Mouse (Mus musculus) embryonic facial prominence, embryonic 15.5 days (tissue): ENCODE data around the gene Ccs. TPM values are rescaled to one million over a fixed set of nuclear protein-coding genes. Genes with fewer than 3 reads are reported as not detected.

Experiments
- ATAC-seq: fragments of 200-750 bp; cut with Nextera tagmentation; 2 replicates; pipeline ENCODE4 v1.8.0; 2017; ENCODE audit warnings: low read depth, moderate TSS enrichment; ENCODE audit not compliant: insufficient number of reproducible peaks, low FRiP score, low TSS enrichment
- H3K27ac ChIP-seq: fragments of 300-500 bp; sonication (generic); replicated peaks from 2 replicates; pipeline ENCODE4 v1.5.1; 2015; ENCODE audit warnings: mild to moderate bottlenecking, inconsistent platforms
- H3K27me3 ChIP-seq: fragments of 300-500 bp; sonication (generic); 2 replicates; pipeline ENCODE4 v1.6.1; 2015; ENCODE audit warnings: inconsistent platforms
- H3K36me3 ChIP-seq: fragments of 300-500 bp; sonication (generic); 2 replicates; pipeline ENCODE4 v1.6.1; 2015; ENCODE audit warnings: mild to moderate bottlenecking, inconsistent platforms
- H3K4me1 ChIP-seq: fragments of 300-500 bp; sonication (generic); 2 replicates; pipeline ENCODE4 v1.6.1; 2015; ENCODE audit warnings: inconsistent platforms
- H3K4me2 ChIP-seq: fragments of 300-500 bp; sonication (generic); replicated peaks from 2 replicates; pipeline ENCODE4 v1.6.1; 2015; ENCODE audit warnings: mild to moderate bottlenecking, inconsistent platforms
- H3K4me3 ChIP-seq: fragments of 300-500 bp; sonication (generic); replicated peaks from 2 replicates; pipeline ENCODE4 v1.5.1; 2015; ENCODE audit warnings: mild to moderate bottlenecking, inconsistent platforms
- H3K9ac ChIP-seq: fragments of 300-500 bp; sonication (generic); 2 replicates; pipeline ENCODE4 v1.6.1; 2015; ENCODE audit warnings: inconsistent platforms
- H3K9me3 ChIP-seq: fragments of 300-500 bp; sonication (generic); replicated peaks from 2 replicates; pipeline ENCODE4 v1.6.1; 2016; ENCODE audit warnings: inconsistent platforms
- WGBS: fragments of 180-500 bp; shearing (Covaris S2); methylation state at CpG from one replicate; pipeline ENCODE4 v1.1.7; 2015; 5-methylcytosine and 5-hydroxymethylcytosine counted together
- polyA plus RNA-seq: library from polyadenylated mRNA; unstranded; fragments of >200 nt; fragmentation: Nextera tagmentation; extraction: Ambion mirVana; gene quantifications from 2 replicates; pipeline ENCODE4 v1.2.1, GENCODE M21; 2015

Ccs gene
- polyA plus RNA-seq, 1 experiment from 2014 or later = 69.4 TPM

DNA sequence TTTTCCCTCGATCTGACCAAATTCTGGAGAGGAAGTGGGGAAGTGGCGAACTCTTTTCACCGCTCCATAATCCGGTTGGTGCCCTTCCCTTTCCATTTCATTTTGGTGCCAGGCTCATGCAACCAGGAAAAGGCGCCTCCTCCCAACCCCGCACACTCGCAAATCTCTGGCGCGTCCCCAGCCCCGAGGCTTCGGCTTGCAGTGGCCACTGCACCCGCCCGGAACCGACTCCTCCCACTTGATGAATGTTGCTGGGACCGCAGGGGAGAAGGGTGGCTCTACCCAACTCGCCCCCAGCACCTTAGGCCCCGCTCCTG is 28.4 kb downstream of the Ccs start:
- Histone ChIP-seq H3K4me1 (peaks cover 23% of the 10 kb centered on the region), H3K4me3 (peak overlapping the region; percentile 93), H3K4me2 (peak overlapping the region; percentile 64), H3K27ac (peak overlapping the region; percentile 97), H3K9me3 (no peaks in the 10 kb centered on the region), H3K36me3 (no peaks in the 10 kb centered on the region), H3K27me3 (no peaks in the 10 kb centered on the region), H3K9ac (peak overlapping the region; percentile 70)
- no peak for ATAC-seq
- under 1% methylated on average over 17 of the region's 17 CpGs for WGBS

DNA sequence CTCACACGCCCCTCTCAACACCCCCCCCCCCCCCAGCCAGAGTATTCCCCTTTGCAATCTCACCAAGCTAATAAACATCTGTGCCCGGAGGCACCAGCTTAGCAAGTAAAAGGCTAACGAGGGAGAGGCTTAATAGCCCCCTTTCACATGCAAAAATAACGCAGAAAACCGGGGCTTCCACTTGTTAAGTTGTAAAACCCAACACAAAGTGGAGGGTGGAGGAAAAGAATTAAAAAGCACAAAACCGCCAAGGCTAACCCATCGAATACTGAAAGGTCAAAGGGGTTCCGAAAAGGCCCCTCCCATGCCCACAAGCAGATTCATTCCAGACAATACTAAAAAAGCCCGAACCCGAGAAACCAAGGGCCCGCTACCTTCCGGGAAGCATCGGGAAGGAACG is 28.8 kb downstream of the Ccs start:
- Histone ChIP-seq H3K27me3 (no peaks in the 10 kb centered on the region), H3K9ac (peak overlapping the region; percentile 70), H3K9me3 (no peaks in the 10 kb centered on the region), H3K36me3 (no peaks in the 10 kb centered on the region), H3K4me3 (peak overlapping the region; percentile 93), H3K4me2 (peak overlapping the region; percentile 64), H3K27ac (peak overlapping the region; percentile 97), H3K4me1 (peaks cover 23% of the 10 kb centered on the region)
- WGBS = under 1% methylated on average over 14 of the region's 14 CpGs
- no peak for ATAC-seq

DNA sequence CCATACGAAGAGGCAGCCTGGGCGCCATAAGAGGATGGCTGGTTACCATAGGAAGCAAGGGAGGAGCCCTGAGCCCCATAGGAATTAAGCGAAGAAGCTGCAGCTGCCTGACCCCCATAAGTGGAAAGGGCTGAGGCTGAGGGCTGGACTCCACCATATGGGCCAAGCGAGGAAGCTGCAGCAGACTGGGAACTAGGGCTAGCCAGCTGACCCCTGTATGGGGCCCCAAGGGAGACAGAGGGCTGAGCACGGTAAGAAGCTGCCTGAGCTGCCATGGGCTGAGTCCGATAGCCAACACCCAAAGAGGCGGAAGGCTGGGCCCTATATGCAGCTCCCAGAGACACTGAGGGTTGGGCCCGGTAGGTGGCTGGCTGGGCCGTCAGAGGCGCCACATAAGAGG is 35.8 kb downstream of the Ccs start:
- H3K27ac ChIP-seq = no peak overlapping the region
- no peaks in the 10 kb centered on the region for H3K27me3 ChIP-seq
- no peak overlapping the region for H3K9ac ChIP-seq
- peaks cover 10% of the 10 kb centered on the region; the same call in 1 of the 2 replicates for H3K4me1 ChIP-seq
- ATAC-seq = no peak
- H3K36me3 ChIP-seq = peaks cover 56% of the 10 kb centered on the region
- H3K4me2 ChIP-seq = no peak overlapping the region
- WGBS = 80% methylated on average over 10 of the region's 10 CpGs
- no peaks in the 10 kb centered on the region for H3K9me3 ChIP-seq
- no peak overlapping the region for H3K4me3 ChIP-seq

DNA sequence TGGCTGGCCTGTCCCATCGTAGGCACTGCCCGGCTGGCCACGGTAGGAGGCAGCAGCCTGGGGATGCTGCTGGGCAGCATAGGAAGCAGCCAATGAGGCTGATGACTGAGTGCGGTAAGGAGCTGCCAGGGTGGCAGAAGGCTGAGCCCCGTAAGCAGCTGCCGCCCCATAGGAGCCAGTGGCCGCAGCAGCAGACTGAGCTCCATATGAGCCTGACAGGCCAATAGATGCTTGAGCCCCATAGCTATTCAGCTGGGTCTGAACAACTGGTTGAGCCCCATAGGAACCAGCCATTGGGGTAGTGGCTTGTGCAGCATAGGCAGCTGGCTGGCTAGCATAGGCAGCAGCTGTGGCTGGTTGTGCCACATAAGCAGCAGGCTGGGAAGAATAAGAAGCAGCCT is 36.4 kb downstream of the Ccs start:
- no peak overlapping the region for H3K4me3 ChIP-seq
- WGBS = 94% methylated on average over 7 of the region's 7 CpGs
- no peaks in the 10 kb centered on the region for H3K27me3 ChIP-seq
- H3K9ac ChIP-seq = no peak overlapping the region
- no peaks in the 10 kb centered on the region for H3K9me3 ChIP-seq
- H3K4me2 ChIP-seq = no peak overlapping the region
- H3K36me3 ChIP-seq = peaks cover 59% of the 10 kb centered on the region
- H3K4me1 ChIP-seq = peaks cover 4% of the 10 kb centered on the region; the same call in 1 of the 2 replicates
- H3K27ac ChIP-seq = no peak overlapping the region
- ATAC-seq = peak; percentile 20; the same call in 1 of the 2 replicates

DNA sequence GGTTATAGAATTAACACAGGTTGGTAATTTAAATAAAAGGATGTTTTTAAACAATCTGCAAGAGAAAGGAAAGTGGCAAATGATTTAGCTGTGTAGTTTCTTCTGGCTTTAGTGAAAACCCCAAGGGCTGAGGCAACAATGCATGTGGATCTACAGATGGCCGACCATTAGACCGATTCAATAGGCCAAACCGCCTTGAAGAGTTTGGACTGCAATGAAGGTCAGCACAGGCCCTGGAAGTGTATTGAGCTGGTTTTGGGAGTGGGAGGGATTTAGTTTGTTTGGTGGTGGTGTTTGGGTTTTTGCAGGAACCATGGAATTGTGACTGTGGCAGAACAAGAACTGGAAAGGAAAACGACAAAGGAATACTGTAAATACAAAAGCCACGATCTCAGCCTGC is 40.0 kb downstream of the Ccs start:
- 93% methylated on average over 5 of the region's 5 CpGs for WGBS
- Histone ChIP-seq H3K36me3 (peaks cover 70% of the 10 kb centered on the region), H3K27ac (no peak overlapping the region), H3K9ac (no peak overlapping the region), H3K4me2 (no peak overlapping the region), H3K4me3 (no peak overlapping the region), H3K27me3 (no peaks in the 10 kb centered on the region), H3K9me3 (no peaks in the 10 kb centered on the region), H3K4me1 (peaks cover 12% of the 10 kb centered on the region; the same call in 1 of the 2 replicates)
- no peak for ATAC-seq

DNA sequence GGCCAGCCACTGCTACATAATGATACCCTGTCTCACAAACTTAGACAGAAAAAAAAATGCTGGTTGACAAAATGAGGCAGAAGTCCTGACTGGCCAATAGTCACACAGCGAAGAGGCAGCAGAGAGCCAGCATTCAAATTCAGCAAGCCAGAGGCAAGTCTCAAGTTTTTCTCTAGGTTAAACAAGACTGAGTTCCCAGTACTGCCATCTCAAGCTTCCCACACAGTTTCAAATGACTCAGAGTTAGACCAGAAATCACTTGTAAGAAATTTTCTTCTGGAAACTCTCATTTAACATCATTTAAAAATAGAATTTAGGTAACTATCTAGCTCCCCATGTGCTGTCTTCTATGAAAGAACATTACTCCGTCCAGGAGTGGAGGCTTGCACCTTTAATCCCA is 41.3 kb downstream of the Ccs start:
- H3K9me3 ChIP-seq = no peaks in the 10 kb centered on the region
- ATAC-seq = no peak
- peaks cover 59% of the 10 kb centered on the region for H3K36me3 ChIP-seq
- 96% methylated on average over 2 of the region's 2 CpGs for WGBS
- H3K27ac ChIP-seq = no peak overlapping the region
- no peak overlapping the region for H3K4me2 ChIP-seq
- H3K4me1 ChIP-seq = peaks cover 9% of the 10 kb centered on the region; the same call in 1 of the 2 replicates
- no peak overlapping the region for H3K9ac ChIP-seq
- H3K27me3 ChIP-seq = no peaks in the 10 kb centered on the region
- H3K4me3 ChIP-seq = no peak overlapping the region

DNA sequence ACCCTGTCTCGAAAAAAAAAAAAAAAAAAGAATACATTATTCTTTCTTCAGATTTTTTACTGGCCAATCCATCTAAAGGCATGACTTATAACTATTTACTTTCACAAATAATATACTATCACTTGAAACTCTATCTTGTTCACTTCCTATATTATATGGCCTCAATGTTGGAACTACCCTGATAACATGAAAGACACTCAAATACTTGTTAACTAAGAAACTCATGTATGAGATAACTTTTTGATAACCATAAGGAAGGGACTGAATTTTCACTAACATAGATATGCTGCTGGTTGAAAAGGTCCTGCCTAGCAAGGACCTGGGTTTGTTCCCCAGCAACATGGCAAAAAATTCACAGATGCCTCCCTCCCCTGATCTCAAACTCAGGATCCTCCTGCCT is 43.2 kb downstream of the Ccs start:
- no peak for ATAC-seq
- Histone ChIP-seq H3K4me3 (no peak overlapping the region), H3K27me3 (no peaks in the 10 kb centered on the region), H3K4me2 (no peak overlapping the region), H3K36me3 (peaks cover 46% of the 10 kb centered on the region), H3K4me1 (peaks cover 24% of the 10 kb centered on the region), H3K9me3 (no peaks in the 10 kb centered on the region), H3K27ac (no peak overlapping the region), H3K9ac (no peak overlapping the region)
- WGBS = 75% methylated on average over 1 of the region's 1 CpGs

DNA sequence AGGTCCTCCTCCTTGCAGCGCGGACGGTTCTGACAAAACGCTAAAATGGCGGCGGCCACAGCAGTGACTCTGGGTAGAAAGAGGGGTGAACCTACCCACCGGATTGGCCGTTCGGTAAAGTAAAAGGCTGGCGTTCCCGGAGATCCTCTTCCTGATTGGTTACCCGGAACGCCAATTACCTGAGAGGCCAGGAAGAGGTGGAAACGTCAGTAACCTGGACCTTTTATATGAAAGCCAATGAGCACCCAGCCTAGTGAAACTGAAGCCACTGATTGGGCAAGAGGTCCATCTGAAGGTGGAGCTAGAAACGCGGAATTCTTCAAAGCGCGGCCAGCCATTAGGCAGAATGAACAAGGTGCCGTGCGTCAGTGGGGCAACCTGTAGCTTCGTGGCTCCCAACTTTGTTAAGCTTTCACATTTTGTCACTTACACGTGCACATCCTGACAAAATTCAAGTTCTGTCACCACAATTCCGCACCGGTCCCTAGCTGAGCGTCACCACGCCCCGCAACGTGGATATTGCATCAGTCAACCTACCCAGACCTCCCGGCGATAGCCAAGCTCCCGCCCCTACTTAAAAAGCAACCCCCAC is 45.2 kb downstream of the Ccs start, which contains the start of gene Rbm4:
Gene Rbm4 (minus strand): TSS at position 71 of the 592 bp plus-strand sequence.
- peak within 1 kb of the TSS; percentile 63 for H3K9ac ChIP-seq
- under 1% methylated on average over 31 of the region's 31 CpGs for WGBS
- H3K9me3 ChIP-seq = no peaks in the 10 kb centered on the region
- H3K4me2 ChIP-seq = peak within 1 kb of the TSS; percentile 75
- peak; percentile 96 for ATAC-seq
- H3K36me3 ChIP-seq = peaks cover 36% of the 10 kb centered on the region
- peak within 1 kb of the TSS; percentile 74 for H3K4me3 ChIP-seq
- H3K27ac ChIP-seq = peak within 1 kb of the TSS; percentile 89
- H3K27me3 ChIP-seq = no peaks in the 10 kb centered on the region
- H3K4me1 ChIP-seq = peaks cover 34% of the 10 kb centered on the region

DNA sequence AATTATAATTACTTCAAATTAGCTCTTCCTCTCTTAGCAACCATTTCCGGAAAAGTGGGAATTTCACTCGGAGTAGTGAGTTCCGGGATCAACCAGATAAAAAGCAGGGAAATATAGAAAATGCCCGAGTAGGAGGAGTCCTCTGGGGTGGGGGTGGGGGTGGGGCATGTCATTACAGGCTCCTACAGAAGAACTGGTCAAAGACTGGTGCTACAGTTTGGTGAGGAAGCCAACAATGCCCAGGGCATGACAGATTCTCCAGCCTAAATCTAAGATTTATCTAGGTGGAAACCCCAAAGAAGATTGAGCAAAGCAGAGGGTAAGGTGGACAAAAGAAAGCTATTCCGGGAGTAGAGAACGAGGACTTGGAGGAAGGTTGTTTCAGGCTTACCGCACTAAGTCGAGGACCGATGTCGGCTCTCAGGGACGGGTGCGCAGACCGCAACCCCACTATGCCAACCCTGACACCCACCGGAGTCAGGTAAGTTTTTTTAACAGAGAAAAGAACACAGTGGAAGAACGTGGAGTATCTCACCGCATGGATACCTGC is 45.8 kb downstream of the Ccs start:
- ATAC-seq = peak; percentile 37; the same call in 1 of the 2 replicates
- Histone ChIP-seq H3K9me3 (no peaks in the 10 kb centered on the region), H3K27ac (peak overlapping the region; percentile 89), H3K9ac (peak overlapping the region; percentile 63), H3K36me3 (peaks cover 35% of the 10 kb centered on the region), H3K4me3 (peak overlapping the region; percentile 74), H3K27me3 (no peaks in the 10 kb centered on the region), H3K4me2 (peak overlapping the region; percentile 75), H3K4me1 (peaks cover 34% of the 10 kb centered on the region)
- WGBS = under 1% methylated on average over 16 of the region's 16 CpGs

DNA sequence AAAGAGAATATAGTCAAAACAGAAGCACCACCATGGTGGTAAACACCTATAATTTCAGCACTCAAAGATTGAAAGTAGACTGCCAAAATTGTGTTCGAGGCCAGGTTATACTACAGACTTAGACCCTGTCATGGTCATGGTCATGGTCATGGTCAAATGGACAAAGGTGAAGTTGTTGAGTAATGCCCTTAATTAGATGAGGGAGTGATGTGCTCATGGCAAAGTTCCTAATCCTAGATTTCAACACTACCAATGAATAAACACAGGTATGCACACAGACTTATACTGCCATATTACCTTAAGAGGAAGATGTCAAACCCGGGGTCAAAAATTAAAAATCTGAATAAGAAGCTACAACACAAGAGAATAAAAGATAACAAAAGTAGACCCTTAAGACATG is 52.8 kb downstream of the Ccs start:
- ATAC-seq = no peak
- Histone ChIP-seq H3K4me2 (no peak overlapping the region), H3K4me3 (no peak overlapping the region), H3K27ac (no peak overlapping the region), H3K9ac (no peak overlapping the region), H3K36me3 (peaks cover 82% of the 10 kb centered on the region), H3K9me3 (no peaks in the 10 kb centered on the region), H3K27me3 (no peaks in the 10 kb centered on the region), H3K4me1 (peaks cover 23% of the 10 kb centered on the region)
- WGBS = 95% methylated on average over 2 of the region's 2 CpGs

DNA sequence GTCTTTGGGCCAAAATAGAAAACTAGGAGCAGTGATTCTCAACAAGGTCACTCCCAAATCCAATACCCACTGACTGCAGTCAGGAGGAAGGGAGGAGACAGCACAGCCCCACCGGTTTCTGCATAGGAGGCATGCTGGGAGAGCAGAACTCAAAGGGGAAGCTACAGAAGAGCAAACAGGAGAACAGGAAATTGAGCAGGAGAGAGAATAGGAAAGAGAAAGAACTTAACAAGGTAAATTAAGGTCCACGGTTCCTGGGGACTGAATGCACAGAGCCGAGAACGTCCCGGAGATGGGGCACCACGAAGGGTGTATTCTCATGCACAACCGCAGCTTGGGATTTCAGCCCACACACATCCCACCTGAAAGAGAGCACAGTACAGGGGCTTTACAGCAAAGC is 53.9 kb downstream of the Ccs start:
- ATAC-seq = no peak
- WGBS = 77% methylated on average over 7 of the region's 7 CpGs
- Histone ChIP-seq H3K4me2 (no peak overlapping the region), H3K27ac (no peak overlapping the region), H3K4me1 (peaks cover 12% of the 10 kb centered on the region; the same call in 1 of the 2 replicates), H3K27me3 (no peaks in the 10 kb centered on the region), H3K4me3 (no peak overlapping the region), H3K36me3 (peaks cover 79% of the 10 kb centered on the region), H3K9me3 (no peaks in the 10 kb centered on the region), H3K9ac (no peak overlapping the region)

DNA sequence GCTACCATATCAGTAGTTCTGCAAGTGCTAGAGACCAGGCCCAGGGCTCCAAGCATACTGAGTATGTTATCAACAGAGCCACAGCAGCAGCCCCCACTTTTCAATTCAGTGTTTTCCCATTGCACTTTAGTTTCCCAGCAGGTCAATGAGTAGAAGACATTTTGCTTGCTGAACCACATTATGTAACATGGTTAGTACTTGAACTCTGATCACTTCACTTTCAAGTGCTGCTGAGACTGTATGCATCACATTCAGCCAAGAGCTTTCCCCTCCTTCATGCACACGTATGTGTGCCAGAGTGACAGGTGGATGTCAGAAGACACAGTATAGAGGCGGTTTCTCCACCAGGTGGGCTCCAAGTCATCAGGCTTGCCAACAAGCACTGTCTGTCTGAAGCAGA is 56.2 kb downstream of the Ccs start:
- no peak overlapping the region for H3K27ac ChIP-seq
- 0 out of 2 replicates have a peak, but pooled peaks cover 9% of the 10 kb centered on the region for H3K4me1 ChIP-seq
- no peak for ATAC-seq
- no peaks in the 10 kb centered on the region for H3K9me3 ChIP-seq
- 89% methylated on average over 2 of the region's 2 CpGs for WGBS
- H3K27me3 ChIP-seq = no peaks in the 10 kb centered on the region
- peaks cover 74% of the 10 kb centered on the region for H3K36me3 ChIP-seq
- H3K9ac ChIP-seq = no peak overlapping the region
- H3K4me2 ChIP-seq = no peak overlapping the region
- H3K4me3 ChIP-seq = no peak overlapping the region
